Mouse (Mus musculus) embryonic facial prominence, embryonic 13.5 days (tissue): ENCODE data around the gene Taz. TPM values are rescaled to one million over a fixed set of nuclear protein-coding genes. Genes with fewer than 3 reads are reported as not detected.

Experiments
- ATAC-seq: fragments of 200-750 bp; cut with Nextera tagmentation; 2 replicates; pipeline ENCODE4 v1.8.0; 2017; ENCODE audit warnings: low read depth; ENCODE audit not compliant: insufficient number of reproducible peaks, insufficient read depth, low FRiP score, low TSS enrichment
- H3K27ac ChIP-seq: fragments of 300-500 bp; sonication (generic); 2 replicates; pipeline ENCODE4 v1.5.1; 2015; ENCODE audit warnings: moderate library complexity, mild to moderate bottlenecking, inconsistent platforms
- H3K27me3 ChIP-seq: fragments of 300-500 bp; sonication (generic); 2 replicates; pipeline ENCODE4 v1.6.1; 2015; ENCODE audit warnings: mild to moderate bottlenecking, inconsistent platforms
- H3K36me3 ChIP-seq: fragments of 300-500 bp; sonication (generic); 2 replicates; pipeline ENCODE4 v1.6.1; 2015; ENCODE audit warnings: mild to moderate bottlenecking, inconsistent platforms
- H3K4me1 ChIP-seq: fragments of 300-500 bp; sonication (generic); 2 replicates; pipeline ENCODE4 v1.6.1; 2015; ENCODE audit warnings: inconsistent platforms
- H3K4me2 ChIP-seq: fragments of 300-500 bp; sonication (generic); 2 replicates; pipeline ENCODE4 v1.6.1; 2015; ENCODE audit warnings: moderate library complexity, mild to moderate bottlenecking, inconsistent platforms
- H3K4me3 ChIP-seq: fragments of 300-500 bp; sonication (generic); 2 replicates; pipeline ENCODE4 v1.5.1; 2015; ENCODE audit warnings: mild to moderate bottlenecking, inconsistent platforms
- H3K9ac ChIP-seq: fragments of 300-500 bp; sonication (generic); 2 replicates; pipeline ENCODE4 v1.6.1; 2015; ENCODE audit warnings: mild to moderate bottlenecking, inconsistent platforms
- H3K9me3 ChIP-seq: fragments of 300-500 bp; sonication (generic); 2 replicates; pipeline ENCODE4 v1.6.1; 2016; ENCODE audit warnings: inconsistent platforms
- WGBS: fragments of 180-500 bp; shearing (Covaris S2); methylation state at CpG from one replicate; pipeline ENCODE4 v1.1.7; 2015; ENCODE audit warnings: mixed read lengths; 5-methylcytosine and 5-hydroxymethylcytosine counted together
- polyA plus RNA-seq: library from polyadenylated mRNA; unstranded; fragments of >200 nt; fragmentation: Nextera tagmentation; extraction: Ambion mirVana; gene quantifications from 2 replicates; pipeline ENCODE4 v1.2.1, GENCODE M21; 2015

The Taz gene
- polyA plus RNA-seq, result 92.8 and 94.8 TPM in 2 replicates

DNA sequence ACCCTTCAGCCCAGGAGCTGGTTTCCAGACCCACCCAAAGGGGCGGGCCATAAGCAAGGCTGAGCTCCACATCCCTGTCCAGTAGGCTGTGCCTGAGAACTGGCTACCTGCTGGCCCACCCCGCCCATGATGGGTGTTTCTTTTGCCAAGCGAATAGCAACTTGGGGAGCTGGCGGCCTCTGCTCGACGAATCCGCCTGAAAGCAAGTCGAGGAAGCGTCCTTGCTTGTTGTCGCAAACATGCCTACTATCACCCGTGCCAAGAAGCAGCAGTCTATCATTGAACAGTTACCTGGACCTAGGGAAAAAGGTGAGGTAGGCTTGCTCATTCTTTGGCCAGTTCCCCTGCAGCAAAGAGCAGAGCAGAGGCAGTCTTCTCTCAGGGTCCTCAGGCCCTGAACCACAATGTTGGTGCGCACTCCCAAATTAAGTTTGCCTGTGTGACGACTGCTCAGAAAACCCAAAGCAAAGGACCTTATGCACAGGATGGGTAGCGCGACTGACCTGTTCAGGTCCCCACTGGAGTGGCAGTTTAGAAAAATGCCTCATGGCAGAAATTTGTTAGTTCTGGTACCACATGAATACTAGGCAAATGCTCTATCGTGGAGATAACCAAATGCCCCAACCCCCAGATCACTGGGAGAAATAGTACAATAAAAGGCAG, at the start of gene Taz, which contains the start of gene Dnase1l1:
Gene Taz (plus strand): TSS at position 181 of the 663 bp plus-strand sequence.
Gene Dnase1l1 (minus strand): TSS at position 606 of the 663 bp plus-strand sequence.
- H3K36me3 ChIP-seq, result no peaks in the 10 kb centered on the region
- H3K4me1 ChIP-seq, result peaks cover 11% of the 10 kb centered on the region
- H3K27me3 ChIP-seq, result no peaks in the 10 kb centered on the region
- H3K4me2 ChIP-seq, result peak within 1 kb of the TSS; percentile 70
- H3K4me3 ChIP-seq, result peak within 1 kb of the TSS; percentile 63
- H3K9ac ChIP-seq, result peak within 1 kb of the TSS; percentile 84
- WGBS, result 25% methylated on average over 16 of the region's 16 CpGs
- H3K27ac ChIP-seq, result peak within 1 kb of the TSS; percentile 87
- peak; percentile 88 for ATAC-seq
- no peaks in the 10 kb centered on the region for H3K9me3 ChIP-seq

DNA sequence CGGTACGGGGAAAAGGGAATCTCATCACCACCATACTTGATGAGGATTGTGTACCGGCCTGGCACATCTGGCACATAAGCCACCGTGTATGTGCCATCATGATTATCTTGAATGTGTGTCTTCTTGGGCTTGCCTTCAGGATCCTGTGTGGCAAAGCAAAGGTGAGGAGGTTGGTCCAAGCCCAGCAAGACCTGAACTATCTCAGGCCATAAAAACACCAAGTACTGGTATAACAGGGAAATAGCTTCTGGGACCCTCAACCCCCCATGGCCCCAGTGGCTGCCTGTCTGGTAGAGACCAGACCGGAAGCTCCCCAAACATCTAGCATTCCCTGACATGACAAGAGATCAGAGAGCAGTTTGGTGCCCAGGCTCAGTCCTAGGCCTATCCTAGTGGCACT, 48.5 kb upstream of the Taz start:
- WGBS, result 94% methylated on average over 5 of the region's 5 CpGs
- ATAC-seq, result no peak
- Histone ChIP-seq H3K36me3 (peaks cover 95% of the 10 kb centered on the region), H3K9ac (no peak overlapping the region), H3K4me1 (no peaks in the 10 kb centered on the region), H3K9me3 (no peaks in the 10 kb centered on the region), H3K27me3 (no peaks in the 10 kb centered on the region), H3K4me2 (no peak overlapping the region), H3K4me3 (no peak overlapping the region), H3K27ac (no peak overlapping the region)

DNA sequence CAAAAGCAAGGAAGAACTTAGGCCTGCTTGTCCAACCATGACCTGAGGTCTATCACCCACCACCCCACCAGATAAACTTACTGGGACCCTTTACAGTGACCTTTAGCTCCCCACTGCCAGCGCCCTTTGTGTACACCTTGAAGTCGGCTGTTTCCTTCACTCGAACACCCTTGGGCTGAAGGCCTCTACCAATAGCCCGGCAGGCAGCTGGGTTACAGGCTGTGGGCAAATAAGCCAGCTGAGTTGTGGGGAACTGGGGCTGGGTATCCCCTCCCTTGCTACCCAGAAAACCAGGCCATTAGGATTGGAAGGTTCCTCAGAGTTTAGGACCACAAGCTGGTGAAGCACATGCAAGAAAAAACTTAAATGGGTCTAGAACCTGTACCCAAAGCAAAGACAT, 41.4 kb upstream of the Taz start:
- no peak for ATAC-seq
- WGBS, result 88% methylated on average over 4 of the region's 4 CpGs
- Histone ChIP-seq H3K4me2 (no peak overlapping the region), H3K27me3 (no peaks in the 10 kb centered on the region), H3K27ac (no peak overlapping the region), H3K9me3 (no peaks in the 10 kb centered on the region), H3K36me3 (peaks cover 71% of the 10 kb centered on the region), H3K9ac (no peak overlapping the region), H3K4me1 (peaks cover 11% of the 10 kb centered on the region), H3K4me3 (no peak overlapping the region)

DNA sequence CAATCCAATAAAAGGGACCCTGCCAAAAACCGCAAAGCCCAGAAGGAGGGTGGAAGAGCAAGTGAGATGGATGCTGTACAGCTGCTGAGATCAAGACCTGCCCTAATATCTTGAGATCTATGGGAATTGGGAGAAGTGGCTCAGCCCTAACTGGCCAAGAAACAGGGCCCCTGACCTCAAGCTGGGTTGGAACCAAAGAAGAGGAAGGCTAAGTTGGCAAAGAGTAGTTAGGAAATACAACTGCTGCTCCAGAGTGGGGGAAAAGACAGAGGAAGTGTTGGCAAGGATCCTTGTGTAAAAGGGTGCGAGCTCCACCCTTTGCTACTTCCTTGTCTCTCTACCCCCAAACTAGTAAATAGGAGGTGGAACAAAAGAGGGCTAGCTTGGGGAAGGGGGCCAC, 38.3 kb upstream of the Taz start:
- peak overlapping the region; percentile 59 for H3K4me3 ChIP-seq
- peaks cover 46% of the 10 kb centered on the region for H3K36me3 ChIP-seq
- no peaks in the 10 kb centered on the region for H3K9me3 ChIP-seq
- H3K27ac ChIP-seq, result no peak overlapping the region
- H3K27me3 ChIP-seq, result no peaks in the 10 kb centered on the region
- 86% methylated on average over 2 of the region's 2 CpGs for WGBS
- H3K4me2 ChIP-seq, result peak overlapping the region; percentile 65
- ATAC-seq, result no peak
- H3K9ac ChIP-seq, result peak overlapping the region; percentile 61
- H3K4me1 ChIP-seq, result peaks cover 11% of the 10 kb centered on the region

DNA sequence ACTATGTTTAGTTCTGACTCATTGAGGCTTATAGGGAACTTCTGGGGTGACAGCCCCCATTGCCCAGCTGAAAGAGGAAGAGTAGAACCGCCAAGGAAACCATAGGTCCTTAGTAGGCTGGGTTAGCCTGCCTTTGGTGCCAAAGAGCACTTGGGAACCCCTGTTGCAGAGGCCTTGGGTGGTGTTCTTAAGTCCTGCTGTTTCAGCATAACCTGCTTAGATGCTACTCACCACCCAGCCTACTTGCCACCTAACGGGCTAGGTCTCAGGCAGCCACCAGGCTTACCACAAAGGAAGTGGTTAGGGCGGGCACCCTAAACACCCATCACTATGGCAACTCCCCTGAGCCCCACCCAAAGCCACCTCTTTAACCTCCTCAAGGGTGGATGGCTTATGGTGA, 37.9 kb upstream of the Taz start:
- no peak for ATAC-seq
- no peaks in the 10 kb centered on the region for H3K9me3 ChIP-seq
- peak overlapping the region; percentile 61 for H3K9ac ChIP-seq
- peaks cover 43% of the 10 kb centered on the region for H3K36me3 ChIP-seq
- no peaks in the 10 kb centered on the region for H3K27me3 ChIP-seq
- peak overlapping the region; percentile 65 for H3K4me2 ChIP-seq
- 47% methylated on average over 3 of the region's 3 CpGs for WGBS
- peak overlapping the region; percentile 59 for H3K4me3 ChIP-seq
- no peak overlapping the region; the same call in 1 of the 2 replicates for H3K27ac ChIP-seq
- H3K4me1 ChIP-seq, result peaks cover 11% of the 10 kb centered on the region

DNA sequence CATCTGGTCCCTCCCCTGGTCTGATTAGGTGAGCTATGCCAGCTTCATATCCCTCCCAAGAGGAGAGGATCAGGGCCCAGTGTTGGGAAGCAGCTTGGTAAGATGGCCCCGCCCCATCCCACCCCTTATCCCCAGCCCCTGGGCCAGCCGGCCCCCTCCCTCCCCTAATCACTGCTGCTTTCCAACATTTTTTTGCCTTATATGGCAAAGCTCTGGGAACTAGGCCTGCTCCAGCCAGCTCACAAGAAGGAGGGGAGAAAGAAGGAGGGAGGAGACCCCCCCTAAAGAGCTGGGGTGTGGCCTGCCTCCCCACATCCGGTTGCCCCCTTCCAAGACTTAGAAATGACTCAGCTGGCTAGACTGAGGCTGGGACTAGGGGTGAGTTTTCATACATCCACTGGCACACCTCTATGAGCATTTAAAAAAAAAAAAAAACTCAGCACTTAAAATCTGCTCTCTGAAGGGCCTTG, 37.1 kb upstream of the Taz start:
- WGBS, result 26% methylated on average over 2 of the region's 3 CpGs
- Histone ChIP-seq H3K4me1 (peaks cover 11% of the 10 kb centered on the region), H3K4me2 (peak overlapping the region; percentile 65), H3K27ac (peak overlapping the region; percentile 93), H3K9ac (peak overlapping the region; percentile 83), H3K9me3 (no peaks in the 10 kb centered on the region), H3K36me3 (peaks cover 35% of the 10 kb centered on the region), H3K4me3 (peak overlapping the region; percentile 59), H3K27me3 (no peaks in the 10 kb centered on the region)
- ATAC-seq, result peak; percentile 59; the same call in 1 of the 2 replicates

DNA sequence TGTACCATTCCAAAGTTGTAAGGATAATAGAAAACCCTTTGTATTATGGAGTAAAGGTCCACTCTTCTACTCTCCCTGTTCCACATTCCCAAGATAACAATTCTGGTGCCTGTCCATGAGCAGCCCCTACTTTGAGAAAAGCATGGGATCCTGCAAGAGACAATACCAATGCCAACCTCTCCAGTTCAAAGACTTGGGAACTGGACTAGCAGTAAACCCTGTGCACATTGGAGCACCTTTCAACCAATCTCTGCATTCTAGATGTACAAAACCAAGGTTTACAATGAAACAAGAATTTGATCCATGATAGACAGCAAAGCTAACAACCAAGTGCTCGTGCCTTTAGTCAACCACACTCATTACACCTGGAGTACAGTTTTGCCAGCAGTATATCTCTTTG, 36.6 kb upstream of the Taz start:
- peak overlapping the region; percentile 93 for H3K27ac ChIP-seq
- WGBS, result 23% methylated on average over 1 of the region's 1 CpGs
- ATAC-seq, result no peak
- H3K36me3 ChIP-seq, result peaks cover 30% of the 10 kb centered on the region
- peak overlapping the region; percentile 83 for H3K9ac ChIP-seq
- H3K9me3 ChIP-seq, result no peaks in the 10 kb centered on the region
- peaks cover 14% of the 10 kb centered on the region for H3K4me1 ChIP-seq
- peak overlapping the region; percentile 65 for H3K4me2 ChIP-seq
- peak overlapping the region; percentile 59 for H3K4me3 ChIP-seq
- no peaks in the 10 kb centered on the region for H3K27me3 ChIP-seq

DNA sequence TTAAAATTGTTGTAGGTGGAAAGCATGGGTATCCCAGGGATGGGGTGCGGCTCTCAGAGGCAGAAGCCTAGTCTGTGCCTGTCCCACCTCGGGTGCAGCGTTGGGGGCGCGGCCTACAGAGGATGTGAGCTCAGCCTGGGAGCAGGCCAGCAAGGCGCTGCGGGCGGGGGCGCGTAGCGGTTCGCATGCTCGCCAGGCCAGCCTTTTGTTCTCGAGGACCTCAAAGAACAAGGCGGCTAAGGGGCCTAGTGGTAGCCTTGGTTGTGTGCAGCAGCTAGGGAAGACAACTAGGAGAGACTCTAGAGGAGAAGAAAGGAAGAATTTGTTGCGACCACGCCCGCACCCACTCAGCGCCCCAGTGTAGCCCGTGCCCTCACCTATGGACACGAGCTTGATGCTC, 36.0 kb upstream of the Taz start:
- Histone ChIP-seq H3K27ac (peak overlapping the region; percentile 93), H3K27me3 (no peaks in the 10 kb centered on the region), H3K4me3 (peak overlapping the region; percentile 59), H3K9me3 (no peaks in the 10 kb centered on the region), H3K36me3 (peaks cover 25% of the 10 kb centered on the region), H3K9ac (peak overlapping the region; percentile 83), H3K4me1 (peaks cover 16% of the 10 kb centered on the region), H3K4me2 (peak overlapping the region; percentile 65)
- WGBS, result 28% methylated on average over 21 of the region's 21 CpGs
- ATAC-seq, result 0 out of 2 replicates have a peak, but pooled peaks have one; percentile 18

DNA sequence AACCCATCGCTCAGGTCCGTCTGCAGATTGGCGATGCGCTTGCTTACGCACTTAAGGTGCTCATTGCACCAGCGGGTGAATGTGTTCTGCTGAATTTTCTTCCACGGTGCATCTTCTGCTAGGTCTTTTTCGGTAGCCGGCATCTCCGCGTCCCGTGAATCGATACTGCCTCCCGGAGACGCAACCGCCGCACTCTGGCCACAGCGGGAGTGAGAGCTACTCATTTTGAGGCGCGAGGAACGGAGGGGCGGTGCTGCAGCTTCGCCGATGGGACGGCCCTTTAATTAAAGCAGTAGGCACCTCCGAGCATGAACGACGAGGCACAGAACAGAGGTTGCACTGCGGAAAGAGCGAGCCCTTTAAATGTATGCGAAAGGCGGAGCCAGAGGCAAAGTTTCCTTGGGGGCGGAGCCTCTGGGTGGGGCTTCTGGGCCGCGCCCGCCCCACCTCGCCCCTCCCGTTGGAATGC, 35.5 kb upstream of the Taz start:
- 22% methylated on average over 35 of the region's 38 CpGs for WGBS
- H3K4me1 ChIP-seq, result peaks cover 16% of the 10 kb centered on the region
- peaks cover 19% of the 10 kb centered on the region for H3K36me3 ChIP-seq
- H3K27me3 ChIP-seq, result no peaks in the 10 kb centered on the region
- H3K27ac ChIP-seq, result peak overlapping the region; percentile 93
- peak overlapping the region; percentile 59 for H3K4me3 ChIP-seq
- ATAC-seq, result peak; percentile 88
- no peaks in the 10 kb centered on the region for H3K9me3 ChIP-seq
- H3K9ac ChIP-seq, result peak overlapping the region; percentile 83
- peak overlapping the region; percentile 65 for H3K4me2 ChIP-seq

DNA sequence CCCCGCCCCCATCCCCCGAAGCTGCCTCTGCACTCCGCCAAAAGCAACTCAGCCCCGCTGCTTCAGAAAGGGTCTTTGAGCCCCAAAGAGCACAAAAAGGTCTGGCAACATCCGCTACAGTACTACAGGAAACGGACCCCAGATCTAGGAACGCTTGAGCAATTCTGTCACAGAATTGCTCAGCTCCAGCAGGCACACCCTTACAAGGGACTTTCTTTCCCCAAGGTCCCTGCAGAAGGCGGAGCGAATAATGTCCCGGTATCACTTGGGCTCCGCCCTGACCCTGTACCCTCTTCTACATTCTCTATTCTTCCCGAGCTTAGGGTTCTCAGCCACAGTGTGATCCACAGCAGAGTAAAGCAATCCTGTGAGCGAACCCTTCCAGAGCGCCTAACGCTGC, 35.0 kb upstream of the Taz start:
- peak; percentile 4; the same call in 1 of the 2 replicates for ATAC-seq
- 21% methylated on average over 15 of the region's 15 CpGs for WGBS
- peak overlapping the region; percentile 59 for H3K4me2 ChIP-seq
- peak overlapping the region; percentile 92 for H3K27ac ChIP-seq
- H3K4me1 ChIP-seq, result peaks cover 16% of the 10 kb centered on the region
- H3K27me3 ChIP-seq, result no peaks in the 10 kb centered on the region
- no peaks in the 10 kb centered on the region for H3K9me3 ChIP-seq
- peaks cover 15% of the 10 kb centered on the region for H3K36me3 ChIP-seq
- peak overlapping the region; percentile 59 for H3K4me3 ChIP-seq
- H3K9ac ChIP-seq, result peak overlapping the region; percentile 70

DNA sequence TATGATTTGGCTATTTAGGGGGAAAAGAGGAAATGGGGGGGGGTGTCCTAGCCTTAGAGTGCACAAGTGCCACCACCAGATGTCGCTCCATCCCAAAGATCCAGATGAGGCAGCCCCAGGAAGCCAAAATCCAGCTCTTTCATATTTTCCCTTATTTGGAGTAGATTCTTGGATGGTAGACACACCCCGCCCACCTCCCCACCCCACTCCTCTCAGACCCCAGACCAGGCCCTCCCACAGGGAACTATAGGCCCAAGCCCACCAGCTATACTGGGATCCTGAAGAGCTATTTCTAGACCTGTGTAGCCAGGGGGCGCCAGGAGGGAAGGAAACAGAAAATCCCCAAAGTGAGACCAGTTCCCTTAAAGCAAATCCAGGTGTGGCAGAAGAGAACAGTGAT, 33.1 kb upstream of the Taz start:
- Histone ChIP-seq H3K27ac (peak overlapping the region; percentile 76), H3K9me3 (no peaks in the 10 kb centered on the region), H3K9ac (peak overlapping the region; percentile 74; the same call in 1 of the 2 replicates), H3K36me3 (no peaks in the 10 kb centered on the region), H3K4me2 (peak overlapping the region; percentile 61), H3K4me3 (peak overlapping the region; percentile 44), H3K4me1 (peaks cover 8% of the 10 kb centered on the region), H3K27me3 (no peaks in the 10 kb centered on the region)
- ATAC-seq, result no peak
- WGBS, result 14% methylated on average over 3 of the region's 3 CpGs

DNA sequence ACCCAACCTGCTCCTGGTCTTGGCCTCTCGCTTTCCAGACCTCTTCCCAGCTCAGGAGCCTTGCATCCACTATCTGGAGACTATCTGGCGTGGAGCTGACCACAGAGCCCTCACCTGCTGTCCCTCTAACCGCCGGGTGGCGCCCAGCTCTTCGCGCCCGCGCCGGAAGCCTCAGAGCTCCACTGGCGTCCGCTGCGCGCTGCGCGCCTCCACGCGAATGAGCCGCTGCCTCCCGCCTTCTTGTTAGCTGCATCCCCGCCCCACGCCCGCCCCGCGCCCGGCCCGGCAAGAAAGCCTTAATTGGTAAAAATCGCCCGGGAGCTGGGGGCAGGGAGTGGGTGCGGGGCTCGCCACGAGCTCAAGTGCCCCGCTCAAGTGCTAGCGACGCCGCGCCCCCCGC, 32.1 kb upstream of the Taz start, which contains the start of gene Flna:
Gene Flna (minus strand): TSS at position 206 of the 400 bp plus-strand sequence.
- H3K4me1 ChIP-seq, result 0 out of 2 replicates have a peak, but pooled peaks cover 4% of the 10 kb centered on the region
- peak within 1 kb of the TSS; percentile 61 for H3K4me2 ChIP-seq
- no peak for ATAC-seq
- no peaks in the 10 kb centered on the region for H3K27me3 ChIP-seq
- 28% methylated on average over 38 of the region's 38 CpGs for WGBS
- H3K4me3 ChIP-seq, result peak within 1 kb of the TSS; percentile 44
- peak within 1 kb of the TSS; percentile 74 for H3K9ac ChIP-seq
- H3K9me3 ChIP-seq, result no peaks in the 10 kb centered on the region
- H3K36me3 ChIP-seq, result no peaks in the 10 kb centered on the region
- H3K27ac ChIP-seq, result peak within 1 kb of the TSS; percentile 76
